Mouse (Mus musculus) liver, embryonic 13.5 days (tissue): ENCODE measurements around the gene Sept5. TPM values are rescaled to one million over a fixed set of nuclear protein-coding genes. Genes with fewer than 3 reads are reported as not detected.
A peak's percentile ranks its signal among the peaks of the same experiment; 100 is the strongest.

ENCODE experiments used
- ATAC-seq: fragments of 200-750 bp; cut with Nextera tagmentation; 2 replicates; pipeline ENCODE4 v1.8.0; 2017; ENCODE audit warnings: low read depth, mild to moderate bottlenecking, moderate number of reproducible peaks, moderate library complexity
- DNase-seq: peaks from one replicate; pipeline ENCODE4 v3.0.0; 2022
- H3K27ac ChIP-seq: fragments of 300-500 bp; sonication (generic); 2 replicates; pipeline ENCODE4 v1.5.1; 2015; ENCODE audit warnings: moderate library complexity, mild to moderate bottlenecking, inconsistent platforms
- H3K27me3 ChIP-seq: fragments of 300-500 bp; sonication (generic); 2 replicates; pipeline ENCODE4 v1.6.1; 2015; ENCODE audit warnings: mild to moderate bottlenecking, inconsistent platforms
- H3K36me3 ChIP-seq: fragments of 300-500 bp; sonication (generic); 2 replicates; pipeline ENCODE4 v1.6.1; 2015; ENCODE audit warnings: mild to moderate bottlenecking, inconsistent platforms
- H3K4me1 ChIP-seq: fragments of 300-500 bp; sonication (generic); replicated peaks from 2 replicates; pipeline ENCODE4 v1.6.1; 2015; ENCODE audit warnings: inconsistent platforms
- H3K4me2 ChIP-seq: fragments of 300-500 bp; sonication (generic); 2 replicates; pipeline ENCODE4 v1.6.1; 2015; ENCODE audit warnings: inconsistent platforms, mild to moderate bottlenecking, moderate library complexity
- H3K4me3 ChIP-seq: fragments of 300-500 bp; sonication (generic); replicated peaks from 2 replicates; pipeline ENCODE4 v1.5.1; 2015; ENCODE audit warnings: mild to moderate bottlenecking, inconsistent platforms
- H3K9ac ChIP-seq: fragments of 300-500 bp; sonication (generic); 2 replicates; pipeline ENCODE4 v1.6.1; 2015; ENCODE audit warnings: mild to moderate bottlenecking, inconsistent platforms
- H3K9me3 ChIP-seq: fragments of 300-500 bp; sonication (generic); replicated peaks from 2 replicates; pipeline ENCODE4 v1.6.1; 2016; ENCODE audit warnings: inconsistent platforms
- WGBS: fragments of 180-500 bp; shearing (Covaris S2); methylation state at CpG from one replicate; pipeline ENCODE4 v1.1.7; 2015; ENCODE audit not compliant: insufficient replicate concordance; 5-methylcytosine and 5-hydroxymethylcytosine counted together
- polyA plus RNA-seq: library from polyadenylated mRNA; unstranded; fragments of >200 nt; fragmentation: Nextera tagmentation; extraction: Ambion mirVana; gene quantifications from 2 replicates; pipeline ENCODE4 v1.2.1, GENCODE M21; 2015

The Sept5 gene
- polyA plus RNA-seq, 1 experiment from 2014 or later, result 2.4 TPM

DNA sequence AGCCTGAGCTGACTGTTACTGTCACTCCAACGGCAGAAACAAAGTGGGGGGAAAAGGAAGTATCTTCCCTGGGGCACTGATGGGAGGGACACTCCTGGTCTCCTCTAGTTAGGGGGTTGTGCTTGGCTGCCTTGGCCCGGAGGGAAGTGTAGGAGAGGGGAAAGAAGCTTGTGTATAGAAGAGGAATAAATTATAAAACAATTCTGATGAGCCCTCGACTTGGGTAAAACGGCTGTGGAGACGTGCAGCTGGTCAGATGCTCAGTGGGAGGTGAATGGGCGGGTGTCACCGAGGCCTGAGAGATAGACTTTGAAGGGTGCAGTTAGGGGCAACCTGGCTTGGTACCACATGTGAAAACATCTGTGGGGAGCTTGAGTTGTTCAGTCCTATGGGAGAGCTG is 1.4 kb upstream of the Sept5 start:
- Histone ChIP-seq H3K36me3 (no peaks in the 10 kb centered on the region), H3K27ac (no peak overlapping the region), H3K27me3 (peaks cover 76% of the 10 kb centered on the region), H3K9ac (no peak overlapping the region), H3K4me2 (no peak overlapping the region), H3K9me3 (no peaks in the 10 kb centered on the region), H3K4me3 (no peak overlapping the region), H3K4me1 (peaks cover 24% of the 10 kb centered on the region)
- DNase-seq (no peak), ATAC-seq (no peak)
- WGBS, result 47% methylated on average over 7 of the region's 7 CpGs

DNA sequence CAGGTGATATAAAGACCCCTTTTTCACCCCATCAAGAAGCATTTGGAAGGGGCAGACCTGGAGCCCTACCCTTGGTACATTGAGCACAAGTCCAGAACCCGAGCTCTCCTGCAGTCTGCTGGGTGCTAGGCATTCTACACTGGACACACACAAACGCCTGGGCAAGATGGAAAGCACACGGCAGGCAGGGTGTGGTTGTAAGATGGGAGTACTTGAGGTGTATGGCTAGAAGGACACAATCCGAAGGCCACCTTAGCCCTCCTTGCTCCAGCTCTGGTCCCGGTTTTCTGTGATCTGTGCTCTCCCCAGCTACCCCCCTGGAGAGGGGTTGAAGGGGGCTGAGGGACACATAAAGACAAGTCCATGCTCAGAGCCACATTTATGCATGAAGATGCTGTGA is 537 bp upstream of the Sept5 start:
- Histone ChIP-seq H3K4me1 (peaks cover 32% of the 10 kb centered on the region), H3K27me3 (peaks cover 85% of the 10 kb centered on the region), H3K27ac (no peak overlapping the region), H3K36me3 (no peaks in the 10 kb centered on the region), H3K4me2 (peak overlapping the region; percentile 78), H3K9ac (no peak overlapping the region), H3K4me3 (peak overlapping the region; percentile 62), H3K9me3 (no peaks in the 10 kb centered on the region)
- ATAC-seq, result no peak
- no peak for DNase-seq
- 49% methylated on average over 5 of the region's 5 CpGs for WGBS

DNA sequence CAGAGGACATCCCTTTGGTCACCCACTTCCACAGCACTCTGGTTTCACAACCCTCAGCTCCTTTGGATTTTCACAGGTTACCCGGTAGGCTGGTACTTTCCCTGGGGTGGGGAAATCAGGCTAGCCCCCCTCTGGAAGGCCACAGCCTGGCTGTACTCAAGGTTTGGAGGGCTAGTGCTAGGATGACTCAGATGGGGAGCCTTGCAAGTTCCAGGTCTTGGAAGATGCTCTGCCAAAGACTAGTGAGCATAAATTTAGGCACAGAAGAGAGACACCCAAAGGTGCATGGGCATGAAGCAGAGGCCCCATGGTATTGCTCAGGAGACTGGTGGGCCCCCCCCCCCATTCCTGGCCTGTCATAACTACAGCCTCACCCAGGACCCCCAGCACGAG is 810 bp downstream of the Sept5 start:
- H3K4me2 ChIP-seq, result peak overlapping the region; percentile 78
- no peak overlapping the region for H3K27ac ChIP-seq
- H3K9me3 ChIP-seq, result no peaks in the 10 kb centered on the region
- H3K9ac ChIP-seq, result peak overlapping the region; percentile 59
- ATAC-seq (no peak), DNase-seq (no peak)
- 28% methylated on average over 2 of the region's 2 CpGs for WGBS
- peak overlapping the region; percentile 62 for H3K4me3 ChIP-seq
- no peaks in the 10 kb centered on the region for H3K36me3 ChIP-seq
- peaks cover 98% of the 10 kb centered on the region for H3K27me3 ChIP-seq
- H3K4me1 ChIP-seq, result peaks cover 32% of the 10 kb centered on the region

DNA sequence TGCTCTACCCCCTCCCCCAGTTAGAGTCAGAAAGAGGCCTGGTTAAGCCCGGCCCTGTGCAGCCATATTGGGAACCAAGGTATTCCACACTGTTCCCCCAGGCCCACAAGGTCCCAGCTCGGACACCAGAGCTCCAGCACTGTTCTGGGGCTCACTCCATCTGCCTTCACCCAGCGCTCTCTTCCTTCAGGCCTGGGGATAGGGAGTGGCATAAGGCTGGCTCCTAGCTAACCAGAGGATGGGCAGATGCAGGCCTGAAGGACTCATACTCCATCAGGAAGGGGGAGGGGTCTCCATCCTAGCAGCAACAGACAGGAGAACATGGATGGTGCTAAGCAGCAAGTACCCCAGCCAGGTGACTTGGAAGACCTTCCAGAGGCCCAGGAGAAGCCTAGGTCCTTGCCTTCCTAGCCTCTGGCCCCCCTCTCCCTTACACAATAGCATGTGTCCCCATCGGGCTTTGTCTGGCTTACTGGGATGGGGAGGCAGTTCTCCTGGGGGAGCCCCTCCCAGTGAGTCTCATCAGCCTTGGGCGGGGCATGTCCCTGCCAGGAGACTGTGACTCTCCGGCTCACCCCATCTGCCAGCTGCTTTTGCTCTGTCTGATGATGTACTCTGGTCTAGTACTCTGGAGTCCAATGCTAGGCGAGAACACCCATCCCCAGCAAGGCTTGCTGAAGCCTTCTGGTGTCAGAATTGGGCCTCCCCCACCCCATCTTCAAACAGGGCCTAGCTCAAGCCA is 1.4 kb downstream of the Sept5 start:
- H3K27me3 ChIP-seq, result peaks cover 98% of the 10 kb centered on the region
- 51% methylated on average over 7 of the region's 7 CpGs for WGBS
- H3K36me3 ChIP-seq, result no peaks in the 10 kb centered on the region
- ATAC-seq, result no peak
- H3K9me3 ChIP-seq, result no peaks in the 10 kb centered on the region
- H3K27ac ChIP-seq, result no peak overlapping the region
- H3K4me1 ChIP-seq, result peaks cover 32% of the 10 kb centered on the region
- peak overlapping the region; percentile 62; the same call in 1 of the 2 replicates for H3K4me3 ChIP-seq
- no peak overlapping the region for H3K9ac ChIP-seq
- no peak for DNase-seq
- H3K4me2 ChIP-seq, result peak overlapping the region; percentile 78

DNA sequence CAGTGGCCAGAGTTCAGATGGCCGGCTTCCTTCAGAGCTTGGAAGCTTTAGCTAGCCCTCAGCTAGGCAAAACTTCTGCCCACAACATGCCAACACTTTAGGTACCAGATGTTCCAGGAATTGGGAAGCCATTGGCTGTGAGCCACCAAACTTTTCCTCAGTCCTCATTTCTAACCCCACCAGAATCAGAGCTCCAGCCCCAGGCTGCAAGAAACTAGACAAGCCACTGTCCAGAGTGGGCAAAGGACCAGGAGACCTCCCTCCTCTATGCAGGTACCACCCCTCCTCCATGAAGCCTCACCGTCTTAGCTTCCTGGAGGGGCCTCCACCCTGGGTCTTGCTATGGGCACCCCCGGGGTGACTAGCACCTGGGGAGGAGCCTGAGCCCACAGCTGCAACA is 2.6 kb downstream of the Sept5 start:
- H3K4me2 ChIP-seq, result no peak overlapping the region
- ATAC-seq (no peak), DNase-seq (no peak)
- no peaks in the 10 kb centered on the region for H3K36me3 ChIP-seq
- 36% methylated on average over 3 of the region's 3 CpGs for WGBS
- peaks cover 98% of the 10 kb centered on the region for H3K27me3 ChIP-seq
- H3K4me3 ChIP-seq, result no peak overlapping the region
- peaks cover 32% of the 10 kb centered on the region for H3K4me1 ChIP-seq
- H3K9me3 ChIP-seq, result no peaks in the 10 kb centered on the region
- no peak overlapping the region for H3K9ac ChIP-seq
- H3K27ac ChIP-seq, result no peak overlapping the region

DNA sequence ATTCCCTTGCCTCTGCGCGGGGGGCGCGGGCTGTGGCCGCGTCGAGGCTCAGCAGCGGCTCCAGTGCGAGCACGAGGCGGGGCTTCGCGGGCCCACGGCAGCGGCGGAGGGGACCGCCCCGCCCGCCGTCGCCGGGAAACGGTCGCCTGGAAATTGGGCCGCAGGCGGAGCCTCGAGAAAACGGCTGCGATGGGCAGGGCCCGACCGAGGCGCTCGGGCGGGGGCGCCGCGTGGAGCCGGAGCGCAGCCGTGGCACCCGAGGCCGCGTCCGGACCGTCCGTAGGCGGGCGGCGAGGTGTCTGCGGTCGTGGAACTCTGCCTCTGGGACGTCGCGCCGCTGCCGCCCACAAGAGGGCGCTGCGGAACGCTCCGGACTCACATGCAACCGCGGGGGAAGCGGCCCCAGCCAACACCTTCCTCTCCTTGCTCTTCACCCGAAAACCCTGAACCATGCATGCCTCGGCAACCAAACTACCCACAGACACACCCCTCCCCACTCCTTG is 3.3 kb downstream of the Sept5 start, which contains the start of gene Gm49601:
Gm49601 (minus strand) TSS at position 52 of the 503 bp plus-strand sequence.
- 0 out of 2 replicates have a peak, but pooled peaks have one; percentile 16 for ATAC-seq
- WGBS, result under 1% methylated on average over 65 of the region's 65 CpGs
- H3K36me3 ChIP-seq, result no peaks in the 10 kb centered on the region
- peak within 1 kb of the TSS; percentile 50 for H3K9ac ChIP-seq
- peak within 1 kb of the TSS; percentile 50 for H3K4me3 ChIP-seq
- H3K9me3 ChIP-seq, result no peaks in the 10 kb centered on the region
- peaks cover 39% of the 10 kb centered on the region for H3K4me1 ChIP-seq
- DNase-seq, result peak; percentile 60
- peaks cover 100% of the 10 kb centered on the region for H3K27me3 ChIP-seq
- no peak within 1 kb of the TSS for H3K27ac ChIP-seq
- H3K4me2 ChIP-seq, result peak within 1 kb of the TSS; percentile 70

DNA sequence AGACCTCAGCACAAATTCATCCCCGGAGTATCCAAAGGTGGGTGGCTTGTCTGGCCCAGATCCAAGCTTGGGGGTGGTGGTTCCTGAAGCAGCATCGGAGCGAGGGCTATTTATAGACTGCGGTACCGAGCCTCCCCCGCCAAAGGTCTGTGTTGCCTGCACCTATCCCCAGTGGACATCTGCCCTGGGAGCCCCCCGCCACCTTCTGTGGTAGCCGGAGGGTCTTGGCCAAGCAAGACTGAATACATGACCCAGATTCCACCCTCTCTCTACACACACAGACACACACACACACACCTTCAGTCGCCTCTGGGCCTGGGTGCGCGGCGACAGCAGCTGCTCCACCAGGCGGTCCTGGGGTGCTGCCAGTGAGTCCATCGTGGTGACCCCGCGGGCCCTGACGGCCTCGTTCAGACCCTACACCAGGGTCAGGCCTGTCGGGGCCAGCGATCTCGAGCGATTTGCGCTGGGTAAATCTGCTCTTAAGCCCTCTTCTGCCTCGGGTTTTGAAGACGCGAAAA is 3.9 kb downstream of the Sept5 start:
- peak overlapping the region; percentile 50 for H3K4me3 ChIP-seq
- no peaks in the 10 kb centered on the region for H3K9me3 ChIP-seq
- H3K9ac ChIP-seq, result peak overlapping the region; percentile 50; the same call in 1 of the 2 replicates
- no peaks in the 10 kb centered on the region for H3K36me3 ChIP-seq
- 10% methylated on average over 26 of the region's 26 CpGs for WGBS
- DNase-seq (no peak), ATAC-seq (no peak)
- peaks cover 100% of the 10 kb centered on the region for H3K27me3 ChIP-seq
- H3K27ac ChIP-seq, result no peak overlapping the region
- H3K4me2 ChIP-seq, result peak overlapping the region; percentile 70
- peaks cover 43% of the 10 kb centered on the region for H3K4me1 ChIP-seq

DNA sequence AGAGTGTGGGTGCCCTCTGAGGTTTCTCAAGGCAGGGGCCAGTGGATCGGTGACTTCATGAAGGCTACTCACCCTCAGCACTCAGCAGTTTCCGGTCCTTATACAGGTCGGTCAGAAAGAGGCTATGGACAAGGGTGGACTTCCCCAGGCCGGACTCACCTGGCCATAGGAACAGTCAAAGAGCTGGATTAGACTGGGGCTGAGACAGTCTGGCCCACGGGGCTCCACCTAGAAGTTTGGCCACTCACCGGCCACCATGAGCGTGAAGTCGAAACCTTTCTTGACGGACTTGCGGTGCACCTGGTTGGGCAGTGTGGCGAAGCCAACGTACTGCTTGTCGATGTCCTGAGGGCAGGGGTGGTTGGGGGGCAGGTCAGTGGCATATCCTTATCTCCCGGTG is 4.7 kb downstream of the Sept5 start:
- Histone ChIP-seq H3K9ac (no peak overlapping the region), H3K4me2 (no peak overlapping the region), H3K4me1 (peaks cover 46% of the 10 kb centered on the region), H3K27me3 (peaks cover 100% of the 10 kb centered on the region), H3K4me3 (no peak overlapping the region), H3K27ac (no peak overlapping the region), H3K36me3 (no peaks in the 10 kb centered on the region), H3K9me3 (no peaks in the 10 kb centered on the region)
- DNase-seq (no peak), ATAC-seq (no peak)
- 40% methylated on average over 14 of the region's 14 CpGs for WGBS

DNA sequence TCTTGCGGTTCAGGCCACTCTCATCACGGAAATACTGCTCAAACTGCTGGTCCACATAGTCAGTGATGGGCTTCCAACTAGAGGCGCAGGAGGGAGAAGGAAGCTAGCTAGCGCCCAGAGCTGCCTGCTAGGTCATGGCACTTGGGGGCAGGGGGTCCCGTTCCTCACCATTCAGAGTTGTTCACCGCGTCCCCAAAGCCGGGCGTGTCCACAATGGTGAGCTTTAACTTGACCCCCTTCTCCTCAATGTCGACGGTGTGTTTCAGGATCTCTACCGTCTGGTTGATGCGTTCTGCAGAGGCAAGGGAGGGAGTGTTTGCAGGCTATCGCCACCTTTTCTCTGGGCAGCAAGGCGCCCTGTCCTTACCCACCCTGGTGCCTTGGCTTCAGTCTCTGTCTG is 5.1 kb downstream of the Sept5 start:
- ATAC-seq, result no peak
- 23% methylated on average over 15 of the region's 15 CpGs for WGBS
- DNase-seq, result no peak
- no peak overlapping the region for H3K27ac ChIP-seq
- peaks cover 100% of the 10 kb centered on the region for H3K27me3 ChIP-seq
- peaks cover 42% of the 10 kb centered on the region for H3K4me1 ChIP-seq
- H3K9ac ChIP-seq, result no peak overlapping the region
- no peaks in the 10 kb centered on the region for H3K36me3 ChIP-seq
- H3K4me3 ChIP-seq, result no peak overlapping the region
- no peaks in the 10 kb centered on the region for H3K9me3 ChIP-seq
- no peak overlapping the region for H3K4me2 ChIP-seq

DNA sequence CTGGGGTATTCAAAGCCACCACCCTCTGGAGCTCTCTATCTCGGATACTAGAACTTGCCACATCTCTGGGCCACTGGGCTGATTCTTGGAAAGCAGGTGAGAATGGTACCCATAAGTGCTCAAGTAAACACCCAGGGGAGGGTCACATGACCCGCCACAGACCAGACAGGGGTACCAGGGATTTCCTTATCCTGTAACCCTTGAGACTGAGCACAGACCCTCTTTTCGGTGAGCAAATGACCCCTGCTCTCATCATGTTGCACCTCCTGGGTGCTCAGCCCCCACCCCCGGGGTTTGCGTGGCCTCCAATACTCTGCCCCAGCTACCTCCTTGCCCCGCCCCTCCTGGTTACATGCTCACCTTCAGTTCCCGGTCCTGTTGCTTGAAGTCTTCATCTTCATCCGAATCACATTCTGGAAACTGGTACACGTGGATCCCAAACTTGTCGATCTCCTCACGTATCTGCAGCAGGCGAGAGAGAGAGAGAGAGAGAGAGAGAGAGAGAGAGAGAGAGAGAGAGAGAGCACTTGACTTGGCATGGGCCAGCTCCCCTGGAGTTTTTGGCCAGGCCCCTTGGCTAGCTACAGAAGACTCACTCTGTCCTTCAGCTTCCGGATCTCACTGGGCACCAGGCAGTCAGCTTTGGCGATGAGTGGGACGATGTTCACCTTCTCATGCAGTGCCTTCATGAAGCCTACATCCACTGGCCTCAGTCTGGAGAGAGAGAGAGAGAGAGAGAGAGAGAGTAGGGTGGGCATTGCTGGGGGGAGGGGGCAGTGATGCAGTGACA is 5.8 kb downstream of the Sept5 start:
- Histone ChIP-seq H3K9ac (no peak overlapping the region), H3K9me3 (no peaks in the 10 kb centered on the region), H3K27me3 (peaks cover 100% of the 10 kb centered on the region), H3K4me1 (peaks cover 35% of the 10 kb centered on the region), H3K4me2 (no peak overlapping the region), H3K36me3 (no peaks in the 10 kb centered on the region), H3K4me3 (no peak overlapping the region), H3K27ac (no peak overlapping the region)
- WGBS, result 23% methylated on average over 15 of the region's 15 CpGs
- DNase-seq, result no peak
- ATAC-seq, result no peak
